Comparison of ENCODE assay signal across 16 mouse cellular contexts in genomic region chr11:96421517-96422265, GRCm38 (mm10). TPM values are rescaled to one million over a fixed set of nuclear protein-coding genes. Genes with fewer than 3 reads are reported as not detected.
DNase-seq lines count a peak whose midpoint lies in the region; ATAC-seq lines count a peak whose summit lies in the region.
"Had no signal": no experiment of that assay in that cellular context is flagged by ENCODE, and none has a peak within 500 bp of the region (broad histone marks: within the 10 kb centered on the region; RNA-seq: fewer than 3 reads in every experiment).

No protein-coding gene starts in this region.

- no peaks in the 10 kb centered on the region for H3K9me3 ChIP-seq in liver, embryonic 12.5 days (replicated peaks)
- H3K9me3 ChIP-seq in limb, embryonic 10.5 days (replicated peaks) = no peaks in the 10 kb centered on the region
- no peaks in the 10 kb centered on the region for H3K9me3 ChIP-seq in stomach, embryonic 15.5 days
- H3K9me3 ChIP-seq: heart, embryonic 13.5 days; midbrain, embryonic 12.5 days had no signal

- WGBS in liver, embryonic 12.5 days (ENCODE audit: insufficient replicate concordance) = 44% methylated on average over 11 of the region's 11 CpGs
- 10% methylated on average over 11 of the region's 11 CpGs for WGBS in limb, embryonic 10.5 days
- WGBS in stomach, embryonic 15.5 days = 23% methylated on average over 11 of the region's 11 CpGs

- no peak overlapping the region for H3K4me2 ChIP-seq in liver, embryonic 12.5 days
- H3K4me2 ChIP-seq in stomach, embryonic 15.5 days = 0 out of 2 replicates have a peak overlapping the region, but pooled peaks have one; percentile 8
- H3K4me2 ChIP-seq: heart, embryonic 13.5 days; midbrain, embryonic 12.5 days had no signal

- H3K4me1 ChIP-seq in liver, embryonic 12.5 days = no peaks in the 10 kb centered on the region
- peaks cover 16% of the 10 kb centered on the region for H3K4me1 ChIP-seq in limb, embryonic 10.5 days
- H3K4me1 ChIP-seq in stomach, embryonic 15.5 days = peaks cover 10% of the 10 kb centered on the region
- H3K4me1 ChIP-seq: midbrain, embryonic 12.5 days had no signal

- H3K36me3 ChIP-seq in liver, embryonic 12.5 days = no peaks in the 10 kb centered on the region
- no peaks in the 10 kb centered on the region for H3K36me3 ChIP-seq in limb, embryonic 10.5 days
- H3K36me3 ChIP-seq in stomach, embryonic 15.5 days = no peaks in the 10 kb centered on the region
- H3K36me3 ChIP-seq: heart, embryonic 13.5 days; midbrain, embryonic 12.5 days had no signal

- no peak overlapping the region for H3K9ac ChIP-seq in liver, embryonic 12.5 days
- no peak overlapping the region for H3K9ac ChIP-seq in stomach, embryonic 15.5 days
- H3K9ac ChIP-seq: heart, embryonic 13.5 days; midbrain, embryonic 12.5 days had no signal

- no peak for ATAC-seq in liver, embryonic 12.5 days
- peak; percentile 71 for ATAC-seq in stomach, embryonic 15.5 days (ENCODE audit: insufficient read depth, low FRiP score, low read depth)
- ATAC-seq: forebrain, embryonic 16.5 days had no signal

- peak; percentile 32 for DNase-seq in liver
- peak; percentile 59 for DNase-seq in embryo, embryonic 11 days
- peak; percentile 80 for DNase-seq in limb, embryonic 10.5 days (ENCODE audit: low spot score)
- no peak for DNase-seq in retina, postnatal 1 day
- no peak for DNase-seq in gastrocnemius, postnatal 4 days (ENCODE audit: low spot score in 2 of 2)
- DNase-seq: cerebellum, postnatal 14 days; gastrocnemius, postnatal 10 days; kidney, postnatal 36 days; lung, adult 2 months had no signal

- H3K27ac ChIP-seq in liver, embryonic 12.5 days = no peak overlapping the region
- 0 out of 2 replicates have a peak overlapping the region, but pooled peaks have one; percentile 19 for H3K27ac ChIP-seq in limb, embryonic 10.5 days
- H3K27ac ChIP-seq in stomach, embryonic 15.5 days = peak overlapping the region; percentile 61; the same call in 1 of the 2 replicates
- H3K27ac ChIP-seq: heart, embryonic 13.5 days; midbrain, embryonic 12.5 days had no signal

- peaks cover 16% of the 10 kb centered on the region; the same call in 1 of the 2 replicates for H3K27me3 ChIP-seq in liver, embryonic 12.5 days (replicated peaks)
- H3K27me3 ChIP-seq in limb, embryonic 10.5 days (ENCODE audit: low read depth, poor library complexity, severe bottlenecking) = peaks cover 93% of the 10 kb centered on the region
- no peaks in the 10 kb centered on the region for H3K27me3 ChIP-seq in stomach, embryonic 15.5 days (replicated peaks)

- no peak overlapping the region for H3K4me3 ChIP-seq in liver, embryonic 12.5 days
- no peak overlapping the region for H3K4me3 ChIP-seq in limb, embryonic 10.5 days
- no peak overlapping the region for H3K4me3 ChIP-seq in stomach, embryonic 15.5 days (replicated peaks)
- H3K4me3 ChIP-seq: heart, embryonic 13.5 days; midbrain, embryonic 12.5 days had no signal

RNA-seq across cellular contexts. Expression of gene Skap1, which starts 42.7 kb away (rescaled TPM):
- 0.14 and 0.51 TPM in 2 replicates for polyA plus RNA-seq in liver, embryonic 12.5 days (2016; fragmentation: Nextera tagmentation; extraction: Ambion mirVana)
- polyA plus RNA-seq in limb, embryonic 10.5 days (2016; fragmentation: Nextera tagmentation; extraction: Ambion mirVana) = 0.13 TPM in 1 of 2 replicates, not detected in the other
- 1.1 TPM in 2 replicates for polyA plus RNA-seq in stomach, embryonic 15.5 days (2015; fragmentation: Nextera tagmentation; extraction: Ambion mirVana)
- under 1 TPM in 1 of 2 experiments, not detected in 1; 0.39 TPM for total RNA-seq in gastrocnemius, postnatal 4 days (2021)
- total RNA-seq: CH12.LX had no signal

RNA-seq across cellular contexts. Expression of gene Hoxb1, which starts 56.1 kb away (rescaled TPM):
- 0.14 and 0.22 TPM in 2 replicates for polyA plus RNA-seq in liver, embryonic 12.5 days (2016; fragmentation: Nextera tagmentation; extraction: Ambion mirVana)
- 0.78 and 0.83 TPM in 2 replicates for polyA plus RNA-seq in limb, embryonic 10.5 days (2016; fragmentation: Nextera tagmentation; extraction: Ambion mirVana)
- polyA plus RNA-seq in stomach, embryonic 15.5 days (2015; fragmentation: Nextera tagmentation; extraction: Ambion mirVana) = 0.10 TPM in 1 of 2 replicates, not detected in the other
- total RNA-seq in gastrocnemius, postnatal 4 days (2021) = not detected
- total RNA-seq: adrenal gland, adult 18-20 months; CH12.LX; gastrocnemius, postnatal 10 days had no signal
- polyA plus RNA-seq: forebrain, embryonic 16.5 days; lung, adult 2 months; midbrain, embryonic 12.5 days had no signal

Comparison
In these comparisons a context has a peak if more than half of its experiments do, and no peak if none do; other contexts are left out.
1. DNase-seq: peak in liver (single experiment), embryo, embryonic 11 days (single experiment) and limb, embryonic 10.5 days (single experiment); none in retina, postnatal 1 day (single experiment) and gastrocnemius, postnatal 4 days (0 of 2).